Comparison of ENCODE assay signal across 16 mouse cellular contexts in the genomic region with DNA sequence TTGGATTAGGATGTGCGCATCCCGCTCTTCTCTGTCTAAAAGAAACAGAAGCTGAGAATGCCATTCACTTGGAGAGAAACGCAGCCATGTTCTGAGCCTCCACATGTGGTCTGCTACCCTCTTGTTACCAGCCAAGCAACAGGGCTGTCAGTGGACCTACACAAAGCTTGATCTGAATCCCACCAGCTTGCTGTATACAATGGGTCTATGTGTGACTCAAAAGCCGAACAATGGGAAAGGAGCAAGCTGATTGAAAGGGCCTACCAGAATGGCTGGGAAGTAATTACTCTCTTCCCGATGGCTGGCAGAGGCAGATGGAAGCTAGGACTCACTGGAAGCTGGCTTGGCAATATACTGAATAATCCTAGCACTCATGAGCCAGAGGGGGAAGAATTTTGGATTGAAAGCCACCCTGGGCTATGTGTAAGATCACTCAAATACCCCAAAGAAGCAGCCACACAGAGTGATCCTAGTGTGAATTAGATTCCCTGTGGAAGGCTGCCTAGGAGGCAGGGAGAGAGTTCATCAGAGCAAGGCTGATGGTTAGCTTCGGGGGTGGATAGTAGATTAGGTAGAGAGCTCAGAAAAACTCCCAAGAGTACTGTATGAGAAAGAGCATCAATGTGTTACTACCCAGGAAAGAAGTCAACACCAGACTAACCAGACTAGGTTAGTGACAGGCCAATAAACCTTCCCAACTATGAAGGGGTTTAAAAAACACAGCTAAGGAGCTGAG.
DNase-seq lines count a peak whose midpoint lies in the region; ATAC-seq and TF ChIP-seq lines count a peak whose summit lies in the region.
"Had no signal": no experiment of that assay in that cellular context is flagged by ENCODE, and none has a peak within 500 bp of the region (broad histone marks: within the 10 kb centered on the region; RNA-seq: fewer than 3 reads in every experiment).

No protein-coding gene starts in this region.

- no peak overlapping the region for H3K4me2 ChIP-seq in stomach, embryonic 14.5 days (replicated peaks; ENCODE audit: low read depth, low read length)
- no peak overlapping the region for H3K4me2 ChIP-seq in stomach, postnatal 0 days (replicated peaks; ENCODE audit: low read depth)
- H3K4me2 ChIP-seq in midbrain, embryonic 13.5 days (replicated peaks): no peak overlapping the region
- no peak overlapping the region for H3K4me2 ChIP-seq in liver, postnatal 0 days (ENCODE audit: low read depth, low read length)
- H3K4me2 ChIP-seq: limb, embryonic 12.5 days; lung, embryonic 14.5 days had no signal

- TF ChIP-seq EP300 in stomach, postnatal 0 days (optimal IDR thresholded peaks at IDR 0.05): no peak
- no peak for TF ChIP-seq EP300 in liver, postnatal 0 days (IDR thresholded peaks at IDR 0.05; ENCODE audit: low read depth)

- no peak for TF ChIP-seq CTCF in stomach, postnatal 0 days (IDR thresholded peaks at IDR 0.05; ENCODE audit: low read depth)
- TF ChIP-seq CTCF in cerebellum, adult 2 months (IDR thresholded peaks at IDR 0.05; ENCODE audit: borderline replicate concordance, insufficient read depth, low read depth, low read length): no peak
- no peak for TF ChIP-seq CTCF in liver, postnatal 0 days (IDR thresholded peaks at IDR 0.05; ENCODE audit: low read depth)

- H3K9ac ChIP-seq in stomach, embryonic 14.5 days (replicated peaks; ENCODE audit: low read depth, low read length): no peak overlapping the region
- H3K9ac ChIP-seq in stomach, postnatal 0 days (ENCODE audit: low read length): no peak overlapping the region
- no peak overlapping the region for H3K9ac ChIP-seq in midbrain, embryonic 13.5 days (replicated peaks)
- no peak overlapping the region for H3K9ac ChIP-seq in liver, postnatal 0 days (replicated peaks)
- H3K9ac ChIP-seq: limb, embryonic 12.5 days; lung, embryonic 14.5 days had no signal

- H3K9me3 ChIP-seq in stomach, embryonic 14.5 days (ENCODE audit: control insufficient read depth, low read depth, low read length): no peaks in the 10 kb centered on the region
- no peaks in the 10 kb centered on the region for H3K9me3 ChIP-seq in stomach, postnatal 0 days (ENCODE audit: control insufficient read depth, low read length)
- H3K9me3 ChIP-seq in hindbrain, embryonic 10.5 days: no peaks in the 10 kb centered on the region
- H3K9me3 ChIP-seq in midbrain, embryonic 13.5 days: no peaks in the 10 kb centered on the region
- no peaks in the 10 kb centered on the region for H3K9me3 ChIP-seq in liver, postnatal 0 days (ENCODE audit: low read length)
- H3K9me3 ChIP-seq: limb, embryonic 12.5 days had no signal

- peaks cover 7% of the 10 kb centered on the region; the same call in 1 of the 2 replicates for H3K36me3 ChIP-seq in stomach, embryonic 14.5 days (ENCODE audit: control insufficient read depth, insufficient read depth, low read length)
- no peaks in the 10 kb centered on the region; the same call in 1 of the 2 replicates for H3K36me3 ChIP-seq in stomach, postnatal 0 days (ENCODE audit: control insufficient read depth, insufficient read depth, low read length)
- H3K36me3 ChIP-seq in hindbrain, embryonic 10.5 days: peaks cover 20% of the 10 kb centered on the region; the same call in 1 of the 2 replicates
- H3K36me3 ChIP-seq in midbrain, embryonic 13.5 days: no peaks in the 10 kb centered on the region
- peaks cover 35% of the 10 kb centered on the region for H3K36me3 ChIP-seq in liver, postnatal 0 days (replicated peaks; ENCODE audit: insufficient read depth, low read length)

- DNase-seq in stomach, postnatal 0 days (ENCODE audit: low spot score): no peak
- DNase-seq in hindbrain, embryonic 10.5 days (ENCODE audit: low spot score): peak; percentile 60
- DNase-seq in cerebellum, adult 18-20 months: no peak
- DNase-seq in cerebellum, adult 2 months: no peak
- DNase-seq in liver, postnatal 0 days: no peak
- DNase-seq in left cerebral cortex, adult 11 months (ENCODE audit: low spot score): no peak
- DNase-seq: B cell, adult 2 months; heart, postnatal 14 days; kidney, adult 8-10 months; layer of hippocampus, adult 9-11 months; lung, embryonic 14.5 days; thymus, postnatal 14 days had no signal

- no peak for TF ChIP-seq POLR2A in cerebellum, adult 2 months (IDR thresholded peaks at IDR 0.05; ENCODE audit: borderline replicate concordance, insufficient read depth, low read length)

- no peaks in the 10 kb centered on the region for H3K27me3 ChIP-seq in stomach, embryonic 14.5 days (ENCODE audit: control insufficient read depth, insufficient read depth, low read length)
- no peaks in the 10 kb centered on the region for H3K27me3 ChIP-seq in stomach, postnatal 0 days (ENCODE audit: control insufficient read depth, insufficient read depth, low read length)
- H3K27me3 ChIP-seq in hindbrain, embryonic 10.5 days (ENCODE audit: insufficient read depth, poor library complexity, severe bottlenecking): peaks cover 47% of the 10 kb centered on the region
- H3K27me3 ChIP-seq in midbrain, embryonic 13.5 days: peaks cover 81% of the 10 kb centered on the region
- H3K27me3 ChIP-seq in cerebellum, adult 2 months (ENCODE audit: control insufficient read depth, insufficient read depth, low read length): no peaks in the 10 kb centered on the region
- H3K27me3 ChIP-seq in liver, postnatal 0 days (ENCODE audit: insufficient read depth, low read length): no peaks in the 10 kb centered on the region
- H3K27me3 ChIP-seq: limb, embryonic 12.5 days had no signal

- ATAC-seq in stomach, embryonic 14.5 days (ENCODE audit: insufficient number of reproducible peaks, insufficient read depth, low FRiP score, low read depth): peak; percentile 10; the same call in 1 of the 2 replicates
- no peak for ATAC-seq in stomach, postnatal 0 days (ENCODE audit: low FRiP score, low TSS enrichment)
- peak; percentile 93 for ATAC-seq in midbrain, embryonic 13.5 days
- no peak for ATAC-seq in liver, postnatal 0 days
- ATAC-seq: activated CD4-positive, CD25-positive, alpha-beta regulatory T cell, adult 4 months had no signal

- H3K4me3 ChIP-seq in stomach, embryonic 14.5 days (ENCODE audit: low read depth, low read length): no peak overlapping the region
- no peak overlapping the region for H3K4me3 ChIP-seq in stomach, postnatal 0 days (ENCODE audit: low read depth, low read length)
- H3K4me3 ChIP-seq in hindbrain, embryonic 10.5 days: no peak overlapping the region
- no peak overlapping the region for H3K4me3 ChIP-seq in midbrain, embryonic 13.5 days (replicated peaks)
- no peak overlapping the region for H3K4me3 ChIP-seq in cerebellum, adult 2 months (replicated peaks; ENCODE audit: insufficient read depth, low read depth, low read length)
- no peak overlapping the region for H3K4me3 ChIP-seq in liver, postnatal 0 days (ENCODE audit: low read depth, low read length)
- H3K4me3 ChIP-seq: limb, embryonic 12.5 days had no signal

- no peaks in the 10 kb centered on the region for H3K4me1 ChIP-seq in stomach, embryonic 14.5 days (ENCODE audit: control insufficient read depth, insufficient read depth, low read length)
- no peaks in the 10 kb centered on the region for H3K4me1 ChIP-seq in stomach, postnatal 0 days (replicated peaks; ENCODE audit: control insufficient read depth, insufficient read depth)
- H3K4me1 ChIP-seq in hindbrain, embryonic 10.5 days (replicated peaks): peaks cover 37% of the 10 kb centered on the region
- H3K4me1 ChIP-seq in midbrain, embryonic 13.5 days (replicated peaks): peaks cover 10% of the 10 kb centered on the region
- H3K4me1 ChIP-seq in cerebellum, adult 2 months (ENCODE audit: control insufficient read depth, insufficient read depth, low read length): no peaks in the 10 kb centered on the region
- no peaks in the 10 kb centered on the region for H3K4me1 ChIP-seq in liver, postnatal 0 days (ENCODE audit: insufficient read depth)

- 91% methylated on average over 6 of the region's 6 CpGs for WGBS in stomach, embryonic 14.5 days
- WGBS in stomach, postnatal 0 days: 88% methylated on average over 6 of the region's 6 CpGs
- 32% methylated on average over 6 of the region's 6 CpGs for WGBS in hindbrain, embryonic 10.5 days
- WGBS in midbrain, embryonic 13.5 days: 12% methylated on average over 6 of the region's 6 CpGs
- 53% methylated on average over 6 of the region's 6 CpGs for WGBS in cerebellum, adult 2 months
- 85% methylated on average over 6 of the region's 6 CpGs for WGBS in liver, postnatal 0 days (ENCODE audit: insufficient replicate concordance)

- no peak overlapping the region for H3K27ac ChIP-seq in stomach, embryonic 14.5 days (ENCODE audit: low read length)
- no peak overlapping the region for H3K27ac ChIP-seq in stomach, postnatal 0 days (replicated peaks)
- H3K27ac ChIP-seq in hindbrain, embryonic 10.5 days: peak overlapping the region; percentile 69
- no peak overlapping the region for H3K27ac ChIP-seq in midbrain, embryonic 13.5 days
- no peak overlapping the region for H3K27ac ChIP-seq in cerebellum, adult 2 months (ENCODE audit: insufficient read depth, low read length)
- no peak overlapping the region for H3K27ac ChIP-seq in liver, postnatal 0 days (ENCODE audit: low read depth)
- H3K27ac ChIP-seq: limb, embryonic 12.5 days had no signal

Comparison
In these comparisons a context has a peak if more than half of its experiments do, and no peak if none do; other contexts are left out.
1. ATAC-seq: peak in stomach, embryonic 14.5 days (single experiment) and midbrain, embryonic 13.5 days (single experiment); none in stomach, postnatal 0 days (single experiment) and liver, postnatal 0 days (single experiment).